Mouse (Mus musculus): ENCODE measurements around the gene Mafk. TPM values are rescaled to one million over a fixed set of nuclear protein-coding genes. Genes with fewer than 3 reads are reported as not detected.

Mafk gene
- total and polyA plus RNA-seq, 3 experiments: 16.4 to 24.1 (median 23.6) TPM

DNA sequence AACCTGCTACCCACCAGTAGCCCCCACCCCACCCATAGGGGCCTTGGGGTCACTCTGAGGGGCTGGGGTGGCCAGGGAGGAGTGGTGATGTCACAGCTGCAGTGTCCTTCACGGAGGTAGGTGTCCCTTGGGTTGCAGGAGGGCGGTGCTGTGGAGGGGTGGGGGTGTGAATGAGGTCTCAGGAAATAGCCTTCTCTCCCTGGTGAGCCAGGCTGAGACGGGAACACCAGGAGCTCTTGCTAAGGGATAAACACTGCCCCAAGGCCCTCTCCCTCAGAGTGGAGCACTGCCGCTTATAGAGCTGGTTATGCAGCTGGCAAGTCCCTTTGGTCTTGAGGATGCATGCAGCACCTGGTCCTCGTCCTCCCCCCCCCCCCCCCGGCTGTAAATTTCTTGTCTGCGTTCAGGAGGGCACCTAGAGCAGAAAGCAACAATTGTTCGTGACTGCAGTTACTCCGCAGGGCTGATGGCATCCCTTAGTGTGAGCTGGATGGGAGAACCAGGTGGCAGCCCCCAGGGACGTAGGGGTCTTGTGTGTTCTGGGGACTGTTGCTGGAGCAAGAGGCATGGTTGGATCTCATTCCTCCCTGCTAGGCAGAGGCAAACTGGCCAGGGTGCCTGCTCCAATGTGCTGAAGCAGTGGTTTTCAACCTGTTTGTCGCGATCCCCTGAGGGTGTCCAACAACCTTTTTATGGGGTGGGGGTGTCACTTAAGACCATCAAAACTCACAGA is 7.0 kb downstream of the Mafk start:
- Histone ChIP-seq H3K4me1 (ENCODE audit: control insufficient read depth in 1 of 2, insufficient read depth in 2 of 2) (peaks cover 15 to 30% of the 10 kb centered on the region in 2 experiments), H3K4me3 (replicated peaks in 1 of 3; ENCODE audit: low read depth in 2 of 3, low read length in 2 of 3, poor library complexity in 1 of 3) (no peak overlapping the region), H3K27me3 (replicated peaks) (no peaks in the 10 kb centered on the region), H3K4me2 (ENCODE audit: insufficient read depth, low read depth, poor library complexity, severe bottlenecking) (no peak overlapping the region), H3K36me3 (replicated peaks in 1 of 2; ENCODE audit: control insufficient read depth in 1 of 2, insufficient read depth in 1 of 2, low read length in 1 of 2) (peaks cover 32 to 90% of the 10 kb centered on the region in 2 experiments), H3K9ac (ENCODE audit: insufficient read depth, low read depth) (no peak overlapping the region), H3K9me3 (replicated peaks; ENCODE audit: low read length) (no peaks in the 10 kb centered on the region), H3K79me2 (replicated peaks; ENCODE audit: control insufficient read depth, extremely low read depth, insufficient read depth, poor library complexity, severe bottlenecking) (peaks cover 34% of the 10 kb centered on the region), H3K27ac (ENCODE audit: insufficient read depth, low read depth) (no peak overlapping the region)
- DNase-seq (ENCODE audit: extremely low read depth): no peak
- TF ChIP-seq CTCF (conservative IDR thresholded peaks at IDR 0.05 in 1 of 2, IDR thresholded peaks at IDR 0.05 in 1 of 2; ENCODE audit: low read depth in 2 of 2, low read length in 2 of 2) (no peak), KAT2A (IDR thresholded peaks at IDR 0.05; ENCODE audit: insufficient replicate concordance, low read length) (no peak), ZNF384 (IDR thresholded peaks at IDR 0.05; ENCODE audit: low read depth, low read length) (no peak)
- dilution Hi-C loops (cut with MboI; ENCODE audit: extremely low pct_ligation_motif_present, extremely low pct_unique_long_range_greater_than_20kb, low sequenced_read_pairs): no loop called here
- in situ Hi-C loops (cut with MboI; ENCODE audit: low pct_ligation_motif_present, low pct_unique_long_range_greater_than_20kb, low sequenced_read_pairs): no loop called here

DNA sequence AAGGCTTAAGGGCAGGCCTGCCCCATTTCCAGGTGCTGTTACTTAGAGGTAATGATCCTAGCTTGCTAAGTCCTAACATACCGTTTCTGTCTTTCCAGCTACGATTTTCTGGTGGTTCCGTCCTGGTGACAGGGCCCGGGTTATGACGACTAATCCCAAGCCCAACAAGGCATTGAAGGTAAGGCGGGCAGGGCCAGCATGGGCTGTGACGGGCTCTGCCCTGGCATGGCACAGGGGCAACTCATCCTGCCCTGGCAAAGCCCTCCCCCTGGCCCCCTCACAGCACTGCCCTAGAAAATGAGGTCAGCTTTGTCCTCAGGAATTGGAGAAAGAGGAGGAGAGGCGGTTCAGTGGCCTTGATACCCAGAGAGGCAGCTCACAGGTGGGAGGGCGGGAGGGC is 7.7 kb downstream of the Mafk start:
- peaks cover 32 to 85% of the 10 kb centered on the region in 2 experiments for H3K36me3 ChIP-seq (replicated peaks in 1 of 2; ENCODE audit: control insufficient read depth in 1 of 2, insufficient read depth in 1 of 2, low read length in 1 of 2)
- H3K4me2 ChIP-seq (ENCODE audit: insufficient read depth, low read depth, poor library complexity, severe bottlenecking): no peak overlapping the region
- H3K9me3 ChIP-seq (replicated peaks; ENCODE audit: low read length): no peaks in the 10 kb centered on the region
- dilution Hi-C loops (cut with MboI; ENCODE audit: extremely low pct_ligation_motif_present, extremely low pct_unique_long_range_greater_than_20kb, low sequenced_read_pairs) (no loop called here), in situ Hi-C loops (cut with MboI; ENCODE audit: low pct_ligation_motif_present, low pct_unique_long_range_greater_than_20kb, low sequenced_read_pairs) (no loop called here)
- H3K27ac ChIP-seq (ENCODE audit: insufficient read depth, low read depth): no peak overlapping the region
- no peaks in the 10 kb centered on the region for H3K27me3 ChIP-seq (replicated peaks)
- DNase-seq (ENCODE audit: extremely low read depth): no peak
- H3K9ac ChIP-seq (ENCODE audit: insufficient read depth, low read depth): no peak overlapping the region
- peaks cover 29% of the 10 kb centered on the region for H3K79me2 ChIP-seq (replicated peaks; ENCODE audit: control insufficient read depth, extremely low read depth, insufficient read depth, poor library complexity, severe bottlenecking)
- peaks cover 10 to 23% of the 10 kb centered on the region in 2 experiments for H3K4me1 ChIP-seq (ENCODE audit: control insufficient read depth in 1 of 2, insufficient read depth in 2 of 2)
- TF ChIP-seq JUND (conservative IDR thresholded peaks at IDR 0.05; ENCODE audit: low read depth, low read length): no peak
- TF ChIP-seq BHLHE40 (IDR thresholded peaks at IDR 0.05; ENCODE audit: low read depth, low read length): no peak
- no peak for TF ChIP-seq USF1 (IDR thresholded peaks at IDR 0.05; ENCODE audit: low read depth, low read length)
- TF ChIP-seq ZMIZ1 (IDR thresholded peaks at IDR 0.05; ENCODE audit: low read depth, low read length): no peak
- no peak for TF ChIP-seq MYC (IDR thresholded peaks at IDR 0.05; ENCODE audit: low read depth, low read length)
- TF ChIP-seq RCOR1 (conservative IDR thresholded peaks at IDR 0.05; ENCODE audit: low read depth, low read length): no peak
- no peak for TF ChIP-seq JUN (IDR thresholded peaks at IDR 0.05; ENCODE audit: insufficient read depth, low read depth, low read length)
- TF ChIP-seq TCF12 (IDR thresholded peaks at IDR 0.05; ENCODE audit: low read depth, low read length): no peak
- no peak for TF ChIP-seq ZNF384 (IDR thresholded peaks at IDR 0.05; ENCODE audit: low read depth, low read length)
- no peak for TF ChIP-seq USF2 (conservative IDR thresholded peaks at IDR 0.05; ENCODE audit: low read depth, low read length)
- no peak for TF ChIP-seq ELF1 (IDR thresholded peaks at IDR 0.05; ENCODE audit: low read depth, low read length)
- TF ChIP-seq ETS1 (conservative IDR thresholded peaks at IDR 0.05; ENCODE audit: low read depth, low read length): no peak
- H3K4me3 ChIP-seq (replicated peaks in 1 of 3; ENCODE audit: low read depth in 2 of 3, low read length in 2 of 3, poor library complexity in 1 of 3): no peak overlapping the region
